Mouse (Mus musculus) kidney, embryonic 16.5 days (tissue): ENCODE results near the gene Cpsf6. TPM values are rescaled to one million over a fixed set of nuclear protein-coding genes. Genes with fewer than 3 reads are reported as not detected.

ENCODE experiments used
- ATAC-seq: fragments of 200-750 bp; cut with Nextera tagmentation; 2 replicates; pipeline ENCODE4 v1.8.0; 2017; ENCODE audit warnings: moderate TSS enrichment; ENCODE audit not compliant: low FRiP score, low TSS enrichment
- H3K27ac ChIP-seq: fragments of 300-500 bp; sonication (generic); 2 replicates; pipeline ENCODE4 v1.5.1; 2014; ENCODE audit warnings: low read length
- H3K27me3 ChIP-seq: fragments of 300-500 bp; sonication (generic); 2 replicates; pipeline ENCODE4 v1.6.1; 2014; ENCODE audit warnings: low read length, control low read depth, mixed read lengths; ENCODE audit not compliant: insufficient read depth
- H3K36me3 ChIP-seq: fragments of 300-500 bp; sonication (generic); 2 replicates; pipeline ENCODE4 v1.6.1; 2014; ENCODE audit warnings: low read length, control low read depth, mixed read lengths; ENCODE audit not compliant: insufficient read depth
- H3K4me1 ChIP-seq: fragments of 300-500 bp; sonication (generic); 2 replicates; pipeline ENCODE4 v1.6.1; 2014; ENCODE audit warnings: low read length, control low read depth, mixed read lengths; ENCODE audit not compliant: insufficient read depth
- H3K4me2 ChIP-seq: fragments of 300-500 bp; sonication (generic); replicated peaks from 2 replicates; pipeline ENCODE4 v1.6.1; 2014; ENCODE audit warnings: low read depth, low read length
- H3K4me3 ChIP-seq: fragments of 300-500 bp; sonication (generic); 2 replicates; pipeline ENCODE4 v1.5.1; 2014; ENCODE audit warnings: mild to moderate bottlenecking, low read length
- H3K9ac ChIP-seq: fragments of 300-500 bp; sonication (generic); replicated peaks from 2 replicates; pipeline ENCODE4 v1.6.1; 2014; ENCODE audit warnings: low read length
- H3K9me3 ChIP-seq: fragments of 300-500 bp; sonication (generic); 2 replicates; pipeline ENCODE4 v1.6.1; 2016; ENCODE audit warnings: low read length, control low read depth
- WGBS: fragments of 180-500 bp; shearing (Covaris S2); extraction: QIAGEN DNeasy Blood & Tissue Kit; methylation state at CpG from one replicate; pipeline ENCODE4 v1.1.7; 2014; 5-methylcytosine and 5-hydroxymethylcytosine counted together
- polyA plus RNA-seq: library from polyadenylated mRNA; unstranded; fragments of >200 nt; fragmentation: Nextera tagmentation; extraction: Ambion mirVana; gene quantifications from 2 replicates; pipeline ENCODE4 v1.2.1, GENCODE M21; 2015

Cpsf6 gene
- polyA plus RNA-seq, 1 experiment from 2014 or later: 151 TPM

GRCm38 (mm10) chr10:117420502-117421282, 40.9 kb upstream of the Cpsf6 start:
- Histone ChIP-seq H3K4me1 (peaks cover 10% of the 10 kb centered on the region), H3K27ac (no peak overlapping the region), H3K9ac (no peak overlapping the region), H3K9me3 (no peaks in the 10 kb centered on the region), H3K27me3 (no peaks in the 10 kb centered on the region), H3K4me3 (no peak overlapping the region), H3K36me3 (no peaks in the 10 kb centered on the region), H3K4me2 (no peak overlapping the region)
- no peak for ATAC-seq
- WGBS: 80% methylated on average over 9 of the region's 9 CpGs

- peaks cover 10% of the 10 kb centered on the region for H3K4me1 ChIP-seq
- H3K4me2 ChIP-seq: no peak overlapping the region
- H3K9me3 ChIP-seq: no peaks in the 10 kb centered on the region
- WGBS: 71% methylated on average over 8 of the region's 8 CpGs
- H3K4me3 ChIP-seq: no peak overlapping the region
- H3K27me3 ChIP-seq: no peaks in the 10 kb centered on the region
- ATAC-seq: no peak
- no peak overlapping the region for H3K27ac ChIP-seq
- no peak overlapping the region for H3K9ac ChIP-seq
- H3K36me3 ChIP-seq: no peaks in the 10 kb centered on the region
Measured at GRCm38 (mm10) chr10:117419577-117420290, 39.9 kb upstream of the Cpsf6 start.

GRCm38 (mm10) chr10:117418668-117419237, 38.9 kb upstream of the Cpsf6 start:
- H3K4me1 ChIP-seq: peaks cover 10% of the 10 kb centered on the region
- 44% methylated on average over 24 of the region's 24 CpGs for WGBS

GRCm38 (mm10) chr10:117417772-117418667, 38.2 kb upstream of the Cpsf6 start:
- H3K36me3 ChIP-seq: no peaks in the 10 kb centered on the region
- H3K4me1 ChIP-seq: peaks cover 10% of the 10 kb centered on the region
- H3K27ac ChIP-seq: no peak overlapping the region
- no peaks in the 10 kb centered on the region for H3K9me3 ChIP-seq
- H3K4me2 ChIP-seq: peak overlapping the region; percentile 61
- WGBS: 17% methylated on average over 18 of the region's 18 CpGs
- peak overlapping the region; percentile 40 for H3K4me3 ChIP-seq
- ATAC-seq: peak; percentile 71
- no peak overlapping the region; the same call in 1 of the 2 replicates for H3K9ac ChIP-seq
- no peaks in the 10 kb centered on the region for H3K27me3 ChIP-seq

More at GRCm38 (mm10) chr10:117418668-117419237, 38.9 kb upstream of the Cpsf6 start:
- ATAC-seq: 0 out of 2 replicates have a peak, but pooled peaks have one; percentile 32
- Histone ChIP-seq H3K9ac (no peak overlapping the region; the same call in 1 of the 2 replicates), H3K4me2 (peak overlapping the region; percentile 61), H3K27ac (no peak overlapping the region), H3K36me3 (no peaks in the 10 kb centered on the region), H3K9me3 (no peaks in the 10 kb centered on the region), H3K4me3 (peak overlapping the region; percentile 40), H3K27me3 (no peaks in the 10 kb centered on the region)

GRCm38 (mm10) chr10:117417470-117417767, 37.6 kb upstream of the Cpsf6 start:
- H3K9me3 ChIP-seq: no peaks in the 10 kb centered on the region
- peak overlapping the region; percentile 40 for H3K4me3 ChIP-seq
- H3K9ac ChIP-seq: peak overlapping the region; percentile 25; the same call in 1 of the 2 replicates
- WGBS: 37% methylated on average over 9 of the region's 9 CpGs
- H3K36me3 ChIP-seq: no peaks in the 10 kb centered on the region
- peaks cover 10% of the 10 kb centered on the region for H3K4me1 ChIP-seq
- no peak overlapping the region for H3K27ac ChIP-seq
- peak; percentile 67; the same call in 1 of the 2 replicates for ATAC-seq
- H3K27me3 ChIP-seq: no peaks in the 10 kb centered on the region
- H3K4me2 ChIP-seq: peak overlapping the region; percentile 61

GRCm38 (mm10) chr10:117416636-117417469, 37.0 kb upstream of the Cpsf6 start:
- 82% methylated on average over 16 of the region's 16 CpGs for WGBS
- ATAC-seq: 0 out of 2 replicates have a peak, but pooled peaks have one; percentile 10
- Histone ChIP-seq H3K4me3 (peak overlapping the region; percentile 40), H3K4me2 (peak overlapping the region; percentile 61), H3K9me3 (no peaks in the 10 kb centered on the region), H3K27me3 (no peaks in the 10 kb centered on the region), H3K4me1 (peaks cover 10% of the 10 kb centered on the region), H3K36me3 (no peaks in the 10 kb centered on the region), H3K9ac (peak overlapping the region; percentile 25; the same call in 1 of the 2 replicates), H3K27ac (no peak overlapping the region)

- no peak for ATAC-seq
- no peak overlapping the region for H3K4me2 ChIP-seq
- H3K27me3 ChIP-seq: no peaks in the 10 kb centered on the region
- no peak overlapping the region for H3K4me3 ChIP-seq
- no peak overlapping the region for H3K9ac ChIP-seq
- no peaks in the 10 kb centered on the region for H3K9me3 ChIP-seq
- H3K4me1 ChIP-seq: peaks cover 10% of the 10 kb centered on the region
- no peak overlapping the region for H3K27ac ChIP-seq
- WGBS: 83% methylated on average over 9 of the region's 9 CpGs
- H3K36me3 ChIP-seq: no peaks in the 10 kb centered on the region
Measured at GRCm38 (mm10) chr10:117416095-117416494, 36.3 kb upstream of the Cpsf6 start.

GRCm38 (mm10) chr10:117415364-117416057, 35.7 kb upstream of the Cpsf6 start:
- ATAC-seq: no peak
- H3K27me3 ChIP-seq: no peaks in the 10 kb centered on the region
- no peak overlapping the region for H3K27ac ChIP-seq
- H3K4me2 ChIP-seq: no peak overlapping the region
- H3K36me3 ChIP-seq: no peaks in the 10 kb centered on the region
- no peak overlapping the region for H3K4me3 ChIP-seq
- H3K9me3 ChIP-seq: no peaks in the 10 kb centered on the region
- no peak overlapping the region for H3K9ac ChIP-seq
- WGBS: 86% methylated on average over 6 of the region's 6 CpGs
- peaks cover 10% of the 10 kb centered on the region for H3K4me1 ChIP-seq
